Mouse (Mus musculus): Measurements from ENCODE around the gene Gnaq. TPM values are rescaled to one million over a fixed set of nuclear protein-coding genes. Genes with fewer than 3 reads are reported as not detected.

Gene Gnaq
- 40.2 and 46.7 TPM in 2 replicates for total RNA-seq (2017)

DNA sequence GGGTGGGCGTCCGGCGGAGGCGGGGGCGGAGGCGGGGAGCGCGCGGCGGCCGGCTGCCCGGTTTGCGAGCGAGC is at the start of gene Gnaq:
Gnaq (plus strand) TSS at position 41 of the 74 bp plus-strand sequence.
- no peak for ATAC-seq (ENCODE audit: extremely low read depth, insufficient number of reproducible peaks, low FRiP score, poor library complexity, severe bottlenecking)

DNA sequence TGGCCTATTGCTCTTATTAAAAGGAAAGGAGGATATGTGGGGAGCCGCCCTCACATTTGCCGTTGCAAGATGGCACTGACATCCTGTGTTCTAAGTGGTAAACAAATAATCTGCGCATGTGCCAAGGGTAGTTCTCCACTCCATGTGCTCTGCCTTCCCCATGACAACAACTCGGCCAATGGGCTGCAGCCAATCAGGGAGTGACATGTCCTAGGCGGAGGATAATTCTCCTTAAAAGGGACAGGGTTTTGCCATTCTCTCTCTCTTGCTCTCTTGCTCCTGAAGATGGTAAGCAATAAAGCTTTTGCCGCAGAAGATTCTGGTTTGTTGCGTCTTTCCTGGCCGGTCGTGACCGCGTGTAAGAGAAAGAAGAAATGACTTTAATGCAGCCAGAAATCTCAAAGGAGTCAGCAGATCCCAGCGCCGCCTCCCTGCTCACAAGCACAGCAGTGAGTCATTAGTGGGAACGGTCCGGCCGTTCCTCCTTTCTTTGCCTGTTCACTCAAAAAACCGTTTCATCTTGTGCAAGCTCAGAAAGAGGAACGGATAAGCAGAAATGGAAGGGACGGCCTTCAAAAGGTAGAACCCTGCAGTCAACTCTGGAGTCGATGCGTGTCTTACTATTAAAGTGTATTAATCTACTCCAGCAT is 48.5 kb upstream of the Gnaq start:
- peak; percentile 90 for ATAC-seq (ENCODE audit: extremely low read depth, insufficient number of reproducible peaks, low FRiP score, poor library complexity, severe bottlenecking)

GRCm38 (mm10) chr19:16085248-16085647 is 47.4 kb upstream of the Gnaq start:
- no peak for ATAC-seq (ENCODE audit: extremely low read depth, insufficient number of reproducible peaks, low FRiP score, poor library complexity, severe bottlenecking)

DNA sequence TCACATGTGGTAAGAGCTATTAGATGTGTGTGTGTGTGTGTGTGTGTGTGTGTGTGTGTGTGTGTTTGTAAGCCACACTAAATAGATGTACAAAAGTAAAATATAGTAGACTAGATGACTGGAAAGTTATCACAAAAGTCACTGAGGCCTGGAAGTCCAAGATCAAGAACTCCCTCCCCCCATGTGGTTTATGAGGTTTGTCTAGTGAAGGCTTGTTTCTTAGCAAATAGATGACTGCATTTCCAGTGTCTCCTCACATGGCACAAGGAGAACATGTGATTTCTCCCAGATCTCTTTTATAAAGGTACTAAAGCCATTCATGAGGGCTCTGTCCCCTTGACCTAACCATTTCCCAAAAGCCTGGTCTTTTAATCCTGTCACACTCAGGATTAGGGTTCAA is 46.5 kb upstream of the Gnaq start:
- ATAC-seq (ENCODE audit: extremely low read depth, insufficient number of reproducible peaks, low FRiP score, poor library complexity, severe bottlenecking): no peak

DNA sequence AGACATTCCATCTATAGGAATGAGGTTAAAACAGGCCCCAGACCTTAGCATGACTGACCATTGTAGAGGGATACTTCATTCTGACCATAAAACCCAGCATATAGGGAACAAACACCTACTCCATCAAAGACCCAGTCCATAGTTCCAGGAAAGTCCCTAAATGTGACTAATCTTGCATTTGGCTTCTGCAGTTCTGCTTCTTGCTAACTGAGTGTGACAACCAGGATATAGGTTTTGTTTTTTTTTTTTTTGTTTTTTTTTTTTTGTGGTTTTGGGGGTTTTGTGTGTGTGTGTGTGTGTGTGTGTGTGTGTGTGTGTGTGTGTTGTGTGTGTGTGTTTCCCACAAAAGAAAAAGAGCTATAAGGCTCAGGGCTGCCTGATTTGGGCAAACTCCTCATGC is 46.0 kb upstream of the Gnaq start:
- ATAC-seq (ENCODE audit: extremely low read depth, insufficient number of reproducible peaks, low FRiP score, poor library complexity, severe bottlenecking): no peak

- ATAC-seq (ENCODE audit: extremely low read depth, insufficient number of reproducible peaks, low FRiP score, poor library complexity, severe bottlenecking): no peak
Observed at GRCm38 (mm10) chr19:16087391-16087790, 45.2 kb upstream of the Gnaq start.

DNA sequence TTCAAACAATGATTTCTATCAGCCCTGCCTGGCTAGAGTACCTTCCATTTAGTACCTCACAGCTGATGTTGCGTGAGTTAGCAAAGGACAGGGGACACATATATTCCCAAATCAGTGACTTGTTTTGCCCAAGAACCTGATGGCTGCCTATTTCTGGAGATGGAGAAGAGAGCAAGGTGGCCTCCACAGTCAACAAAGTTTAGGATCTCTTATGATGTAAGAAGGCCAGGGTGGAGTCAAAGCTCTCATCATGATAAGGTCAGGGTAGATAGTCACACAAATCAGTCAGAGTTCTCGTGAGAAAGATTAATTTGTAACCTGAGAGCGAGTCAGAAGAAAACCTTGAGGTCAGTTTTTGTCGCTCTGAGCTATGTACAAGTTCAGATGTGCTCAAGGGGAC is 39.0 kb upstream of the Gnaq start:
- ATAC-seq (ENCODE audit: extremely low read depth, insufficient number of reproducible peaks, low FRiP score, poor library complexity, severe bottlenecking): no peak

DNA sequence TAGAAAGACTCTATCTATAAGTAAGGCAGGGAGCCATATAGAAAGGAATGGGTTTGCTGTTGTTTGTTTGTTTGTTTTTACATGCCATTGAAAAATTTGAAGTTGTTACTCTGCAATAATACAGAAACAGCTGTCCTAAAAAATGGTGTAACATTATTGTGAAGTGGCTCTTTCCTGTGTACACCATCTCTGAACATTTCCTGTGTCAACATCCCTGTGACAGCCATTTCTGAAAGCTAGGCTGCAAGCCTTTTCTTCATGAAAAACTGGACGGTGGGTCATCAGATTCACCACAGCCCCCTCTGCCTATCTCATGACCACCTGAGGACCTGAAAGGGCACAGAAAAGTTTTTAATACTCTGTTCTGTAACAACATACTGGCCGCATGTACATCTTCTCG is 22.7 kb upstream of the Gnaq start:
- ATAC-seq (ENCODE audit: extremely low read depth, insufficient number of reproducible peaks, low FRiP score, poor library complexity, severe bottlenecking): no peak

DNA sequence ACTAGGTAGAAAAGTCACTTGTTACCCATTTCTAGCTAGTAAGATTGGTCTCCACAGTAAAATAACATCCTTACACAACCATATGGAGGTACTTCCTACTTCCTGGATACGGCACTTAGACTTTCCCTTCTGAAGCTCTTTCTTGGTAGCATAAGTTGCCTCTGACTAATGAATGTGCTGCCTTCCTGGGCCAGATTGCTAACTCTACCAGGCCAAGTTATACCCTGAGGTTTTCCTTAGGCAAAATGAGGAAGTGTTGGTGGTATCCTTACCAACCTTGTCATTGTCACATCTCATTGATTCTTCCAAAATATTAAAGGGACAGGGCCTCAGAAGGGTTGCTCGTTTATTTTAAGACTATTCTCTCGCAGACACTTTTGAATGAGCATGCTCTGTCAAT is 22.0 kb upstream of the Gnaq start:
- no peak for ATAC-seq (ENCODE audit: extremely low read depth, insufficient number of reproducible peaks, low FRiP score, poor library complexity, severe bottlenecking)

GRCm38 (mm10) chr19:16113295-16113694 is 19.3 kb upstream of the Gnaq start:
- ATAC-seq (ENCODE audit: extremely low read depth, insufficient number of reproducible peaks, low FRiP score, poor library complexity, severe bottlenecking): no peak

DNA sequence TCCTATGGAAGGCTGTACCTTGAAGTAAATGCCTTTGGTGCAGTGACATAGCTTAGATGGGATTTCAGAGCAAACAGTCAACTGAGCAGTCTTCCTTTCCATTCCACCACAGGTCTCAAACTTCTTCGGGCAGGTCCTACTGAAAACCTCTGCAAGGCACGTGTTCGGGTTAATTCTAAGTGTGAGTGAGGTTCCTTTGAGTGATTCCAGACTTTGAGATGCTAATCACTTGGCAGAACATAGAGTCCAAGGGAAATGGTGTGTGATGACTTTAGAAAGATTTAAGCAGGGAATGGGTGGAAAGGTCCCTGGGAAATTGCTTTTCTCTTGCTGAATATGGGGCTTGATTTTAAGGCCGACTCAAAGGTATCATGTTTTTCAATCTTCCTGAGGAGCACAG is 14.2 kb upstream of the Gnaq start:
- ATAC-seq (ENCODE audit: extremely low read depth, insufficient number of reproducible peaks, low FRiP score, poor library complexity, severe bottlenecking): no peak

- no peak for ATAC-seq (ENCODE audit: extremely low read depth, insufficient number of reproducible peaks, low FRiP score, poor library complexity, severe bottlenecking)
Observed at GRCm38 (mm10) chr19:16121301-16121700, 11.3 kb upstream of the Gnaq start.

DNA sequence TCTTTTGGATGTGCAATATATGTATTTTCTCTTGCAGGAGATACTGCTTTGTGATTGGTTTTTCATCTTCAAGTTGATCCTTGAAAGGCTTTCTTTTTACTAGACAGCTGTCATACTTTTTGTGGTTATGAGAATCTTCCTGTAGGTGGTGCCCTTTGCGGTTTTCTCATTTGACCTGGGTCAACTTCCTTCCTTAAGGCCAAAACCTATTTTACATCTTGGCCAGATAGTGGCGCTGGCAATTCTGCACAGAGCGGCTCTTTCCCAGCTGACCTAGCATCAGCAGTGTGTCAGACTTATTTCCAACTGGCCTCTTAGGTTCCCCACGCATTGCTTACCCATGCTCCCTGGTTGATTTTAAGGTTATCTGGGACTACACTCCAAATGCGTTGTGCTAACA is 3.9 kb upstream of the Gnaq start:
- peak; percentile 69 for ATAC-seq (ENCODE audit: extremely low read depth, insufficient number of reproducible peaks, low FRiP score, poor library complexity, severe bottlenecking)

- ATAC-seq (ENCODE audit: extremely low read depth, insufficient number of reproducible peaks, low FRiP score, poor library complexity, severe bottlenecking): no peak
Observed at GRCm38 (mm10) chr19:16129171-16129570, 3.5 kb upstream of the Gnaq start.

DNA sequence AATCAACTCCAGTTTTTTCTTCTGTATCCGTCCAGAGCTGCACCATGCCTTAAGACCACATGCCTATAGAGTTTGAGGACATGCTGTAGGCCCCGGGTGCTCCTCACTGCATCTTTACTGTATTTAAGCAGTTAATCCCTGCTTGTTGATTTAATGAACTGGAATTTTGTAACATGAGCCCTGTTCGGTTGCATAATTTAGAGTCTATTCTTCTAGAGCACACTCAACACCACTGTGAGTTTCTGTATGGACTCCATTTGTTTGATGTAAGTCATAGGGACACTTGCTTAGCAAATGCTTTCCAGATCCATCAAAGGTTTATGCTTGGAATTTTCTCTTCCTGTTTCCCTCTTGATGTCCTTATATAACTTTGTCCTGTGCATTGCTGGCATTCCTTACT is 2.2 kb upstream of the Gnaq start:
- ATAC-seq (ENCODE audit: extremely low read depth, insufficient number of reproducible peaks, low FRiP score, poor library complexity, severe bottlenecking): no peak

DNA sequence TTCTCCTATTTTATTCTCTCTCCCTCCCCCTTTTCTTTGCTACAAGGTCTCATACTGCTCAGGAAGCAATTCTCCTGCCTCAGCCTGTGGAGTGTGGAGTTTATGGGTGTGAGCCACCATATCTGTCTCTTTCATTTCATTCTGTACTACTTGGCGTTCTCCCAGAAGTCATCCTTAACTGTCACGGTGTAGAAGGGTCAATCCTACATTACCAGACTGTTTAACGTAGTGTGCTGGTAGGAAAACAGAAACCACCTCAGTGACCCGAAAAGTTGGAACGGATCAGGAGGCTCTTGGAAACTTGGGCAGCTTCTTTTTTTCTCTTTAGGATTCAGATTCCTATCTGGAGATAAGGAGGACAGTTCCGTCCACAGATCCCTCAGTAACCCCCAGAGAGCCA is 800 bp upstream of the Gnaq start:
- ATAC-seq (ENCODE audit: extremely low read depth, insufficient number of reproducible peaks, low FRiP score, poor library complexity, severe bottlenecking): no peak

DNA sequence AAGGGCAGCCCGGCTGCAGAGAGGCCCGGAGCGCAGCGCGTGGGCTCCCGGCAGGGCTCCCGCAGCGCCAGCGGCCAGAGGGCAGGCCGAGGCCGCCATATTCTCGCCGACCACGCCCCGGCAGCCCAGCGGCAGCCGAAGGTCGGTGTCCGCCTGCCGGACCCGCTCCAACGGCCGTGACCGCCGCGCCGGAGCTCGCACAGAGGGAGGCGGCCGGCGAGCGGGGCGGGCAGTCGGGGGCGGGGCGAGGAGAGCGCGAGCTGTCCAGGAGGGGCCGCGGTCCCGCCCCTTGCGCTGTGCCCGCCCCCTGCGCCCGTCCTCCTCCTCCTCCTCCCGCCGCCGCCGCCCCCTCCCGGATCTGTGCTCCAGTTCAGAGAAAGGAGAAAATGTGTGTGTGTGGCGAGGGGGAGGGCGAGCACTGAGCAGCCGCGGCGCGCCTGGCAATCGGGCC is 266 bp upstream of the Gnaq start:
- peak; percentile 76 for ATAC-seq (ENCODE audit: extremely low read depth, insufficient number of reproducible peaks, low FRiP score, poor library complexity, severe bottlenecking)

- peak; percentile 23; the same call in 1 of the 2 replicates for ATAC-seq (ENCODE audit: extremely low read depth, insufficient number of reproducible peaks, low FRiP score, poor library complexity, severe bottlenecking)
Observed at GRCm38 (mm10) chr19:16132865-16133720, 462 bp downstream of the Gnaq start.

GRCm38 (mm10) chr19:16133721-16134570 is 1.3 kb downstream of the Gnaq start:
- ATAC-seq (ENCODE audit: extremely low read depth, insufficient number of reproducible peaks, low FRiP score, poor library complexity, severe bottlenecking): no peak

- no peak for ATAC-seq (ENCODE audit: extremely low read depth, insufficient number of reproducible peaks, low FRiP score, poor library complexity, severe bottlenecking)
Observed at GRCm38 (mm10) chr19:16138064-16138580, 5.5 kb downstream of the Gnaq start.
